Mouse (Mus musculus) heart, postnatal 10 days (tissue): ENCODE results near the gene 9230112D13Rik. TPM values are rescaled to one million over a fixed set of nuclear protein-coding genes. Genes with fewer than 3 reads are reported as not detected.

Source experiments
- DNase-seq, 2 experiments: peaks; one replicate each; pipeline ENCODE4 v3.0.0; 2021
- intact Hi-C: fragments of 180-260 bp; cut with DNase I; formaldehyde crosslinking; loops from one replicate; pipeline ENCODE4 v1.15.1; 2025
- total RNA-seq, 2 experiments: library from RNA; stranded (reverse); gene quantifications; 2 replicates each; pipeline ENCODE4 v1.2.3; 2021

The 9230112D13Rik gene
- total RNA-seq, 2 experiments from 2014 or later, result not detected

DNA sequence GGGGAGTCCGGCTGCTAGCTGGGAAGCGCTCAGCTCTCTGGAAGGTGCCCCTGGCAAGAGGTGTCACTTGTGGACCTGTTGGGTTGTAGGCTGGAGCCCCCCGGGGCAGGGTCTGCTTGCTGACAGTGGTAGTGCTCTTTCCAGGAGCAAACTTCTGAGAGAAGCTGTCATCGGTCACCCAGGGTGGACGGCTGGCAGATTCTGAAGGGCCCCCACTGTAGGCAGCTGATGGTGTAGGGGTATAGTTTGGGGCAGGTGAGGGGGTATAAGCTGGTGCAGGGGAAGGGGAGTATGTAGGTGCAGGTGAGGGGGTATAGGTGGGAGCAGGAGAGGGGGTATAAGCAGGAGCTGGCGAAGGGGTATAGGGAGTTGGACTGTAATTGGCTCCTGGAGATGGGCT, 21.4 kb upstream of the 9230112D13Rik start:
- peak in 1 of 2 experiments; percentile 36 for DNase-seq
- intact Hi-C loops, result no loop called here

DNA sequence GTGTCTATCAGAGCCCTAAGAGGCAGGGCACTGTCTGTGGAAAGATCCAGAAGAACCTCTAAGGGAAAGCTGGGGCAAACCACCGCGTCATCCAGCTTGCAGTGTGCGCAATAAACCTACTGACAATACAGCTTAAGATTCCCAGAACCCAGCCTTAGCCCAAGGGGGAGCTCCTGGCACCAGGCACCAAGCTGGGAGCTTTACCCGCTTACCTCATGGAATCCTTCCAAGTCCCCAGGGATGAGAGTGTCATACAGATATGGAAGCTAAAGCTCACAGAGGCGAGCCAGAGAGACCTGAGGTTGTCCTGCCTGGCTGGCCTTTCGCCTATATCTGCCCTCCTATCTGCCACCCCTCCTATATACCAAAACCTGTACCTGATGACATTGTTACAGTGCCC, 21.0 kb upstream of the 9230112D13Rik start:
- DNase-seq, result peak; percentile 64 to 77
- intact Hi-C loops, result no loop called here

DNA sequence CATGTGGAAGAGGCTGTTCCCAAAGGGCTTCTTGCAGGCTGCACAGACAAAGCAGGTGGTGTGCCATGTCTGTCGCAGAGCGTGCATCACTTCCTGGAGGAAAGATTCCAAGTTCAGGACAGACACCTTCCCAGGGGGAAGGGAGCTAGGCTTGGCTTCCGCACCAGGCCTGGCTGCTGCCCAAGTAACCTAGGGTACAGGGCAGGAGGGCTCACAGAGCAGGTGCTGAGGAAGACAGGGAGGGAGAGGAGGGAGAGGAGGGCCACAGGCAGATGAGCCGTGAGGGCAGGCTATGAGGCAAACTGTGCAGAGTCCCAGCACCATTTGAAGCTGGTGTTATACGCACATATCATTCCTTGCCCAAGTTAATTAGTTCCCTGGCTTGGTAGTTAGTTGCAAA, 19.3 kb upstream of the 9230112D13Rik start:
- intact Hi-C loops, result no loop called here
- DNase-seq, result peak in 1 of 2 experiments; percentile 34

DNA sequence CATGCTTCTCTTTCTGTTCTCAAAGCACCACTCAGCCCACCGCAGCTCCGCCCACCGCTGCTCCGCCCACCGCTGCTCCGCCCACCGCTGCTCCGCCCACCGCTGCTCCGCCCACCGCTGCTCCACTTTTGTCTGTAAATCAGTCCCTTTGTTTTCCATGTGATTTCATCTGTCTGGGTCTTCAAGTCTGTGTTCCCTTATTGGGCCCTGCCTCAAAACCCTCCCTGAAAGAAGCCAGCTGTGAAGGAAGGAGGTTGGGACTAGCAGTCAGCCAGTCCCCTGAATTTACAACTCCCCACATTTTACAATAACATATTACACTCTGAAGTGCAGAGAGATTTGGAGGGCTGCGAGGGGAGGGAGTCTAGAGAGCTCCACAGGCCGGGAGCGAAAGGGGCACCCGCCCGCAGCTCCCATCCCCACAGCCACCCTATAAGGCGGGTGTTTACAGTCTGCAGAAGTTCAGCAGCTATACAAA, 18.1 kb upstream of the 9230112D13Rik start:
- intact Hi-C loops, result no loop called here
- peak; percentile 74 to 77 for DNase-seq

DNA sequence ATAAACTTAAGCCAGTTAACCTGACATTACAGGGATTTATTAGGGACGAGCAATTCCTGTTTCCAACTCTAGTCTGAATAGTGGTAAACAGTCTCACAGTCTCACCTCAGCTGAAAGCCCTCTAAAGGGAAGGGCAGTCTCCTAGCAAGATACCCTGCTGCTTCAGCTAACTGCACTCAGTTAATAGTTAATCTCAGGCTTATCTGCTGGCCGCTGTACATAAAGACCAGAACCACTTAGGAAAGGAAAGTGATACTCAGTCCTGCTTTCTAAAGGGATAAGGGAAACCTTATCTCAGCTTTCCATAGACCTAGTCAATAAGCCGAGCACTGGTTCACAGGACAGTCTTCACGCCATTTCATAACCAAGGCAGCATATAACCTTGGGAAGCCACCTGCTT, 13.3 kb upstream of the 9230112D13Rik start:
- no peak for DNase-seq
- intact Hi-C loops, result no loop called here

DNA sequence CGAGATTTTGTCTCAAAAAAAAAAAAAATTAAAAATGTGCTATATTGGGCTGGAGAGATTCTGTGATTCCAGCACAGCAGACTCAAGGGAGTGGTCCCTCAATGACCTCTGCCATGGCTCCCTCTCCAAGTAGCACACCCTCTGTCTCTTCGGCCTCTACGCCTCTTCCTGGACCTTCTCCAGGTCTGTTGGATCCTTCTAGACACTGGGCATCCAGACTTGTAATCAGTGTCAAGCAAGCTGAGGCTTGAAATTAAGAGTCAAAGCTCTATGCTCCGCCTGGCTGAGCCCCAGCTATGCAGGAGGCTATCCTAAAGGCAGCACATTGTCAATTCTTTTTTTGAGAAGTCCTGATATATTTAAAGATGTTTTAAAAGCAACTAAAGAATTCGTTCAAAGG, 10.9 kb upstream of the 9230112D13Rik start:
- intact Hi-C loops, result no loop called here
- DNase-seq, result no peak

DNA sequence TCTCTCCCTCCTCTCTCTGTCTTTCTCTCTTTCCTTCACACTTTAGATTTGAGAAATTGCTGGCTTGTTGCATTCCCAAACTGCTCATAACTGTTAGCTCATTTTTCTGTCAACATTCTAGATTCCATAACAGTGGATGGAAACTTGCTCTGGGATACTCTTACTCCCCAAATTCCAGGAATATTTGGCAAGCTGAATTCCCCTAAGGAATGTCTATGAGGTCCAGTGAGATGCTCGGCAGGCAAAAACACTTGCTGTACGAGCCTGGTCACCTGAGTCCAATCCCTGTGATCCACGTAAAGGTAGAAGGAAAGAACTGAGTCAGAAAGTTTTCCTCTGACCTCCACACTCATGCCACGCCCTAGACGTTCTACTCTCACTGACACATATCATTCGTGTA, 9.9 kb upstream of the 9230112D13Rik start:
- intact Hi-C loops, result no loop called here
- no peak for DNase-seq

DNA sequence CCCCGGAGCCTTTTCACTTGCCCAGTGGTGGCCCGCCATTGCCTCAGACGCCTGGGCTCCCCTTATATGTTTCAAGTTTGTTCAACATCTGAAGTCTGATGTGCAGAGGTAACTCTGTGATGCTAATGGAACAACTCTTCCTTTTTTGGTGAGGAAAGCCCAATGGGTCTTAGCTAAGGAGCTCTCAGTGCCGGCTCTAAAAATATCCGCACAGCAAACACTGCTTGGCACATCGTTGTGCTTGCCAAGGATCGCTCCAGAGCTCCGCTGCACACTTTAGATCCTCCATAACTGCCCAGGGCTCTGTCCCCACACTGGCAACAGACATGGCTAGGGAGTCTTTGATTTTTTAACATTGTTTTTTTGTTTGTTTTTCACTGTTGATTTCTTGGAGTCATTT, 6.2 kb upstream of the 9230112D13Rik start:
- intact Hi-C loops, result no loop called here
- DNase-seq, result peak; percentile 53 to 65

DNA sequence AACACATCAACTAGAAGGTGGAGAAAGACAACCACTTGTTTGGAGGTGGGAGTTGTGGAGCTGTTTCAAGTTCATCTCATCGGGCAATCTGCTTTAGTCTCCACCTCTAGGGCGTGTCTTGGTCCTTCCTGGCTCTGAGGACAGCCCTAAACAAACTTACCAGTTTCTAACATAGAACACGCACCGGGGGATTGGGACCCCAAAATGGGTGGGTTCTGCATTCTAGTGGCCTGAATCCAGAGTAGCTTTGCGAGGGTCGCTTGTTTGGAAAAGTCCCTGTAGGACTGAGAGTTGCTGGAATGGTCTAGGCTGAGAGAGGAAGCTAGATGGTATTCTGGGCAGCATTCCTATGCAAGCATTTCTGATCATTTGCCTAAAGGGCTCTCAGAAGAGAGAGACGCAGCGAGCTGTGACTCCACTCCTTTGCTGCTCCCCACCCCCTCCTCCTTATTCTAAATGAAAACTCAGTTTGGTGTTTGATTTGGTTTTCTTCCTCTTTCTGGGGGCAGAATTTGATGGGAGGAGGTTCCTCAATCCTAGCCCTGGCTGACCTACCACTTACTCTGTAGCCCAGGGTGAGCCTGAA, 4.5 kb downstream of the 9230112D13Rik start:
- DNase-seq, result no peak
- intact Hi-C loops, result no loop called here

DNA sequence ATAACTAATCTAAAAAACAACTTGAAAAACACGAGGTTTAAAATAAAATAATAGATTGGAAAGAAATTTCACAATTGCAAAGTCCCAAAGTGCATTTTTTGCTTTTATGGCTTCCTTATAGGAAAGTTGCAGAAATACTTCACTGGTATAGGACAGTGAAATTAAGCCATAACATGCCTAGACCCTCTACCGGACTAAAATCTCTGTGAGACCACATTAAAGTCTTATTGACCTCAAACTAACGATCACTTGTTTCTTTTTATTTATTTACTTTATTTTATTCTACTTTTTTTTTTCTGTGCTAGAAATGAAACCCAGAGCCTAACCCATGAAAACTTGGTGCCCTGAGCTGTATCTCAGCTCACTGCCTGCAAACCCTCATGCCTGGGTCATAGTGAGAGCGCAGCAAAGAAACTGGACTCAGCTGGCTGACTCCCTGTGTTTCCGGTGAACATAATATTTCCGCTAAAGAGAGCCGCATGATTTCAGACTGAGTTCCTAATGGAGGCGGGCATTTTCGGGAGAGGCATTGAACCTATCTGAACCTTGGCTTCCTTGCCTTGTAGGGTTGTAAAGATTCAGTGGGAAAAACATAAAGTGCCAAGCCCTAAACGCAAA, 5.5 kb downstream of the 9230112D13Rik start:
- intact Hi-C loops, result no loop called here
- no peak for DNase-seq

DNA sequence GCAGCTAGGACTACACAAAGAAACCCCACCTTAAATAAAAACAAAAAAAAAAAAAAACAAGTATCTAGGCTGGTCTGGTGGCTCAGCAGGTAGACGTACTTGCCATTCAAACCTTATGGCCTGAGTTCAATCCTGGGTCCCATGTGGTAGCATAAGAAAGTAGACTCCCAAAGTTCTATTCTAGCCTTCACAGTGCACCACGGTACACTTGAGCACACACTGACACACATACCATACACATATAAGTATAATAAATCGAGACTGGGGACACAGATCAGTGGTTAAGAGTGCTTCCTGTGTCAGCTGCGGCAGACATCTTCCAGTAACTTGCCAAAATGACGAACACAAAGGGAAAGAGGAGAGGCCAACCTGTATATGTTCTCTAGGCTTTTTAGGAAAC, 6.7 kb downstream of the 9230112D13Rik start:
- DNase-seq, result no peak
- intact Hi-C loops, result no loop called here

DNA sequence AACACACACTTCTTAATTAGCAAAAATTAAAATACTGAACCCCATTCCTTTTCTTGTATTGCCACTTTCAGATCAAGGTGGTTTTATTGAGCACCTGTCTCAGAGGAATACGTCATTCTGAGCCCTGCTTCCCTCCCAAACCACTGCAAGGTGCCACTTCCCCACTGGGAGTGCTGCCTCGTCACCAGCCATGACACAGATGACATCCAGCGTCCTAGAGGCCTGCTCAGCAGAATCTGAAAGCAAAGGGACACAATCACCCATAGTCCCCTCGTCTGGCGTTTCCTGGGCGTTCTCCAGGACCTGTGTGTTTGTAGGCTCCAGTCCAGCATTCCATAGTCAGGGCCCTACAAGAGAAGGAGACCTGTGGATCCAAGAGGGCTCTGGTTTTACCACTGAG, 8.5 kb downstream of the 9230112D13Rik start:
- peak; percentile 78 to 79 for DNase-seq
- intact Hi-C loops, result no loop called here

DNA sequence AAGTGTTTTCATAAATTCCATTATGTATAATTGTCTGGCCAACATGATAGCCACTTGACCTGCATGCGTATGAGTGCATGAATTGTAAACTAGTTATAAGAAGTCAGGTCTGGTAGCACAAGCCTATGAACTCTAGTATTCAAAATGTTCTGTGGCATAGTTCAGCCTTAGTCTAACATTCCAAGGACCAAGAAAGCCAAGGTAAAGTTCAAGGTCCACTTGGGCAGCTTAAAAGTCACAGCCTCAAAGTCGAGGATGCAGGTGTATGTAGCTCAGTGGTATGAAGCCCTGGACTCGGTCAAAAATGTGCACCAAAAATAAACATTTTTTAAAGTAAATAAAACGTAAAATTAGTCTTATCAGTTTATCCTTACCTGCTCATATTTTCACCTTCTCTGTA, 10.0 kb downstream of the 9230112D13Rik start:
- intact Hi-C loops, result no loop called here
- no peak for DNase-seq

DNA sequence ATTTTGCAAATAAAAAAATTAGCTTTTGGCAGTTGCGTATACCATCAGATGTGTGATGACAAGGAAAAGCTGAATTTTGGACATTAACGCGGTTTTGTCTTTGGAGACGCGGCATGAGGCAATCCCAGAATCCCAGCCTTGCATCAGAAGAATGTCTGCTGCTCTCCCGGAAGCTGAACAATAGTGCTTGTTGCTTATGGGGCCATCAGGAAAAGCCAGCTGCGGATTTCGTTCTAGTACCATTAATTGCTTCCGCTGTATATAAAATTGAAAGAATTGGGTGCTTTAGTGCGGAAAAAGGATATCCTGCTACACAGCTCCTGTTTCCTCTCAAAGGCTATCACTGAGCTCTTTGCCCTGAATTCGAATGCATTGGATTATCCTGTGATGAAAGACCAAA, 10.7 kb downstream of the 9230112D13Rik start:
- DNase-seq, result no peak
- intact Hi-C loops, result no loop called here

DNA sequence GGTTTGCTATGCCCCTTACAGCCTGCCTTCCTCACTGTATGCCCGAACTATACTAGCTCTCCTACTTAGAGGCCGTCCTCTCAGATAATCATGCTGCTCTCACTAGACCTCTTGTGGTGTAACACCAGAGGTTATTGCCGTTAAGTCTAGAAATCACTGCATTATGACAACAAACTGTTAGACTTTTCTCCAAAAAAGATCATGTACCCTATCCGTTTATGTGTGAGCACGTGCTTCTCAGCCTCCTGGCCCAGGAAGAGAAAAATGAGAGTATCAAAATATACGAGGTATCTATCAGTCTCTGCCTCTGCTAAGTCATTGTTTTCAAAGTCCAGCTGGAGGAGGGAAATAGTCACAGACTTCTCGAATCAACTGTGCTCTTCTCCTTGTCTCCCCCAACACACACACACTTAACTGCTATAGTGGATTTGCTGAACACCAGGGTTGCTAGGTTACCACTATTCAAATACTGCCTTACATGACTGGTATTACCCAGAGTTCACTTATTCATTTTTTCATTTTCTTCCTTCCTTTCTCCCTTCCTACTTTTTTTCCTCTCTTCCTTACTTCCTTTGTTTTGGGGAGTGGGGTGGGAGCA, 13.7 kb downstream of the 9230112D13Rik start:
- no peak for DNase-seq
- intact Hi-C loops, result no loop called here

DNA sequence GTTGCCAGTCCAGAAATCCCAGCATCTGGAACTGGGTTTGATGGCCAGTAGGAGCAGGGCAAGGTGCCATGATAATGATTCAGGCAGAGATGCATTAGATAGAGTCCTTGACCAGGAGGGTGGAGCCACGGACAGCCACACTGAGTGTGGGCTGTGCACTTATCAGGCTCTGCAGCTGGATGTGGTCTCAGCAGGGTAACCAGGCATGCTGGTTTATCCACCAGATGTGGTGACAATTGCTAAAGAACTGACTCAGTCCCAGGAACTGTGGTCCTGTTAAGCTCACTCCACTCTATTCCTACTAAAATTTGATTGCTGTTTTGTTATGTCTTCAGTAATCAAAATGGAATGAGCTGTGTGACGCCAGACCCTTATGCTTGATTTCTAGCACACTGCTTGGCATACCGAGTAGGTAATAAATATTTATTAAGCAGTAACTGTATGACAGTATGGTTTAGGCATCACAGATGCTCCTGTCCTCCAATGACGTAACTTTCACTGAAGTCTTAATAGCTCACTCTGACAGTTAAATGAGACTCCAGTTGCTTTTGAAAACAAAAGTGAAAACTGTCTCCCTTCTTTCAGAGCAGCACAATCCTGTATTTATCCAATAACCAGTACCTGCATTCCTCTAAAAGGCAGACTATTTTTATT, 14.3 kb downstream of the 9230112D13Rik start:
- no peak for DNase-seq
- intact Hi-C loops, result no loop called here

DNA sequence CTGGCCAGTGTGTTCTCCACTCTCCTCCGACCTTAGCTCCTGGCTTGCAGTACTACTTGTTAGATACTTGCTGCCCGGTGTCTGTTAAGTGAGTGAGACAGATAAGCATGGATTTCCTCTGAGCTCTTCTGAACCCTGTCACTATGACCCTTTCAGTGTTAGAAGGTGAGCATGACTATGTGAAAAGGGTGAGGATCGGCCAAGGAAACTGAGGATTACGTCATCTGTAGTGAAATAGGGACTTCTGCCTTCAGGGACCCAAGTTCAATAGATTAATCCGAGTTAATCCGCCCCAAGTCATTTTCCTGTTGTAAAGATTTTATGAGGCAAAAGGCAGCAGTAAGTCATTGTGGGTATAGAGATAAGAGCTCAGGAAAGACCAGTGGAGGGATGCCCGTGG, 17.3 kb downstream of the 9230112D13Rik start:
- no peak for DNase-seq
- intact Hi-C loops, result no loop called here

DNA sequence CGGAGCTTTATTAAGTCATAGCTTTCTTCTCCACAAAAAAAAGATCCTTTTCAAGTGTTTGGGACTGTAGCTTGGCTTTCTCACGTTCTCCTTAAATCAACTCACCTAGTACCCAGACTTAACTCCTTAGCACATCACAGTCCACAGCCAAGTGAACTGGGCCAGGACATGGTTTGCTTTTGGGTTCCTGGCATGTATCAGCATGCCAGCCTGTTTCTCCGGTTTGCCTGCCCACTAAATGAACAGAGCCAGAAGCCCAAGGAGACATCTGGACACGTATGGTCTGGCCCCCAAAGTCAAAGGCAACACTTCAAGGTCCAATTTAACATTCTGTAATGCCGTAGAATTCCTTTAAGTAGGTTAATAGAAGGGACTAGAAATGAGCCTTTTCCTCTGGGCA, 18.2 kb downstream of the 9230112D13Rik start:
- intact Hi-C loops, result loop anchor here (5.0 kb wide), 3 partner anchors 47 to 192 kb away; partner anchors contain the start of genes Glud1, Mmrn2 and Shld2

DNA sequence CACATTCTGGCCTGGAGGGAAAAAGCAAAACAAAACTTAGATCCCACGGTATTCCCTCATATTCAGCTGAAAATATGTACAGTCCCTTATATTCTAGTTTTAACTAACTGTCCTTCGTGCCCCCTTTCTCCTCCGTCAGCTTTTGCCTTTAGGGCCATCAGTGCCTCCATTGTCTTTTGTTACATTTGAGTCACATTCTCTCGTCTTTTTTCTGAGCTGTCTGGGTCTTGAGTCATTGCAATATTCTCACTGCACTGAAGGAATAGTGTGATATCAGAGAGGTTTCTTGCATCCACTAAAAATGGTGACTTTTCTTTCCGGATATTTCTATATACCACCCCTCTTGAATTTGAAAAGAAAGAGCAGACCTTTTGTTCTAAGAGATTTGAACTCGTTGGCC, 18.8 kb downstream of the 9230112D13Rik start:
- intact Hi-C loops, result loop anchor here (5.0 kb wide), 3 partner anchors 46 to 191 kb away; partner anchors contain the start of genes Glud1, Mmrn2 and Shld2
- DNase-seq, result no peak

More for the DNA sequence above, 18.2 kb downstream of the 9230112D13Rik start:
- no peak for DNase-seq

DNA sequence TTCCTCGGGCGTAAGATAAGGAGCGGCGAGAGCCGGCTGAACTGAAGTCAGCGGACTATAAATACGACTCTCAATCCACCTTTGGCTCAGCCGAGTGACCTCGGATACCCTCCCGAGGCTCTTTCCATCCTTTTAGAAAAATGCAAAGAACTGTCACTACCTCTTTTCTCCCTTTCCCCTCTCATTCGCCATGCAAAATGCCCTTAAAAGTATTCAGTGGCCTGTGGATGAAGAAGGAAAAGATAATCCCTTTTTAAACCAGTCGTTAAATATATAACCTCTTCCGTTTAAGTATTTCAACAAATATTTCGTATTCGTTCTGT, 19.3 kb downstream of the 9230112D13Rik start, which contains the start of gene Bmpr1a:
Bmpr1a (minus strand) TSS at position 17 of the 323 bp plus-strand sequence.
- DNase-seq, result no peak
- intact Hi-C loops, result loop anchor here (5.0 kb wide), 3 partner anchors 46 to 191 kb away; partner anchors contain the start of genes Glud1, Mmrn2 and Shld2
